9 mouse cellular contexts compared by ENCODE assay signal in genomic region chr17:29048748-29049507, GRCm38 (mm10). TPM values are rescaled to one million over a fixed set of nuclear protein-coding genes. Genes with fewer than 3 reads are reported as not detected.
DNase-seq lines count a peak whose midpoint lies in the region; ATAC-seq lines count a peak whose summit lies in the region.
"Had no signal": no experiment of that assay in that cellular context is flagged by ENCODE, and none has a peak within 500 bp of the region (broad histone marks: within the 10 kb centered on the region; RNA-seq: fewer than 3 reads in every experiment).

No protein-coding gene starts in this region.

- H3K4me3 ChIP-seq in forebrain, embryonic 13.5 days, result no peak overlapping the region
- no peak overlapping the region for H3K4me3 ChIP-seq in hindbrain, embryonic 11.5 days (ENCODE audit: low read depth, low read length)

- peak; percentile 88 for DNase-seq in MN1 (ENCODE audit: low spot score)
- DNase-seq in hindbrain, embryonic 11.5 days (ENCODE audit: low spot score), result peak; percentile 87
- DNase-seq in layer of hippocampus, postnatal 10 days (ENCODE audit: low spot score in 2 of 2), result peak; percentile 96 to 97
- peak; percentile 81 for DNase-seq in lung, postnatal 25 days (ENCODE audit: low spot score)
- DNase-seq in retina, postnatal 1 day, result peak; percentile 87
- peak; percentile 82 for DNase-seq in urinary bladder, adult 2 months (ENCODE audit: low spot score)

- H3K36me3 ChIP-seq in forebrain, embryonic 13.5 days (ENCODE audit: poor library complexity, severe bottlenecking), result peaks cover 41% of the 10 kb centered on the region
- H3K36me3 ChIP-seq in hindbrain, embryonic 11.5 days (ENCODE audit: control insufficient read depth, insufficient read depth, low read length), result peaks cover 9% of the 10 kb centered on the region

- H3K9ac ChIP-seq in forebrain, embryonic 13.5 days, result no peak overlapping the region
- H3K9ac ChIP-seq in hindbrain, embryonic 11.5 days (ENCODE audit: low read depth, low read length), result no peak overlapping the region

- 24% methylated on average over 13 of the region's 13 CpGs for WGBS in forebrain, embryonic 13.5 days
- WGBS in hindbrain, embryonic 11.5 days, result 27% methylated on average over 13 of the region's 13 CpGs

- ATAC-seq in cerebellum, adult (ENCODE audit: insufficient number of reproducible peaks, low FRiP score, low TSS enrichment), result peak; percentile 46; the same call in 1 of the 2 replicates
- ATAC-seq in forebrain, embryonic 13.5 days, result peak; percentile 56
- peak; percentile 55; the same call in 1 of the 2 replicates for ATAC-seq in hindbrain, embryonic 11.5 days (ENCODE audit: low FRiP score)

- H3K4me1 ChIP-seq in forebrain, embryonic 13.5 days, result peaks cover 11% of the 10 kb centered on the region; the same call in 1 of the 2 replicates
- no peaks in the 10 kb centered on the region for H3K4me1 ChIP-seq in hindbrain, embryonic 11.5 days (replicated peaks; ENCODE audit: control insufficient read depth, insufficient read depth, low read length)

- no peaks in the 10 kb centered on the region for H3K9me3 ChIP-seq in forebrain, embryonic 13.5 days (replicated peaks)
- no peaks in the 10 kb centered on the region for H3K9me3 ChIP-seq in hindbrain, embryonic 11.5 days (ENCODE audit: control insufficient read depth, low read length)

- no peaks in the 10 kb centered on the region for H3K27me3 ChIP-seq in forebrain, embryonic 13.5 days
- no peaks in the 10 kb centered on the region for H3K27me3 ChIP-seq in hindbrain, embryonic 11.5 days (ENCODE audit: control insufficient read depth, insufficient read depth, low read length)

- no peak overlapping the region for H3K4me2 ChIP-seq in forebrain, embryonic 13.5 days
- H3K4me2 ChIP-seq in hindbrain, embryonic 11.5 days (replicated peaks; ENCODE audit: low read depth, low read length), result no peak overlapping the region

- peak overlapping the region; percentile 31 for H3K27ac ChIP-seq in forebrain, embryonic 13.5 days
- no peak overlapping the region for H3K27ac ChIP-seq in hindbrain, embryonic 11.5 days (ENCODE audit: low read depth, low read length)
- H3K27ac ChIP-seq: macrophage had no signal

RNA-seq across cellular contexts. Expression of gene Srsf3, which starts 16.5 kb away (rescaled TPM):
- polyA plus RNA-seq in forebrain, embryonic 13.5 days (2015; fragmentation: Nextera tagmentation; extraction: Ambion mirVana), result 751 and 753 TPM in 2 replicates
- 847 and 854 TPM in 2 replicates for polyA plus RNA-seq in hindbrain, embryonic 11.5 days (2014; fragmentation: Nextera tagmentation; extraction: Ambion mirVana)
- total RNA-seq in layer of hippocampus, postnatal 10 days (2021), result 100 to 1,000 TPM; 179 to 207 TPM
- polyA plus RNA-seq in urinary bladder, adult 2 months (2012; rRNA removed), result 139 and 169 TPM in 2 replicates

RNA-seq across cellular contexts. Expression of gene Stk38, which starts 41.1 kb away (rescaled TPM):
- polyA plus RNA-seq in forebrain, embryonic 13.5 days (2015; fragmentation: Nextera tagmentation; extraction: Ambion mirVana), result 128 and 136 TPM in 2 replicates
- polyA plus RNA-seq in hindbrain, embryonic 11.5 days (2014; fragmentation: Nextera tagmentation; extraction: Ambion mirVana), result 141 and 151 TPM in 2 replicates
- 10 to 100 TPM; 55.9 to 63.8 TPM for total RNA-seq in layer of hippocampus, postnatal 10 days (2021)
- 81.3 and 97.5 TPM in 2 replicates for polyA plus RNA-seq in urinary bladder, adult 2 months (2012; rRNA removed)

RNA-seq across cellular contexts. Expression of gene Cdkn1a, which starts 41.8 kb away (rescaled TPM):
- 29.3 and 38.6 TPM in 2 replicates for polyA plus RNA-seq in forebrain, embryonic 13.5 days (2015; fragmentation: Nextera tagmentation; extraction: Ambion mirVana)
- 33.4 and 36.8 TPM in 2 replicates for polyA plus RNA-seq in hindbrain, embryonic 11.5 days (2014; fragmentation: Nextera tagmentation; extraction: Ambion mirVana)
- total RNA-seq in layer of hippocampus, postnatal 10 days (2021), result 10 to 100 TPM; 23.6 to 29.4 TPM
- polyA plus RNA-seq in urinary bladder, adult 2 months (2012; rRNA removed), result 39.8 and 42.3 TPM in 2 replicates
